Mouse (Mus musculus): Measurements from ENCODE around the gene 5430419D17Rik. TPM values are rescaled to one million over a fixed set of nuclear protein-coding genes. Genes with fewer than 3 reads are reported as not detected.

5430419D17Rik gene
- polyA plus RNA-seq, 1 experiment from 2014 or later: not detected

GRCm38 (mm10) chr7:131331688-131332087 lies 157.5 kb downstream of the 5430419D17Rik start:
- no peak overlapping the region for H3K4me3 ChIP-seq (ENCODE audit: low read length)
- H3K4me2 ChIP-seq (ENCODE audit: low read depth, low read length): no peak overlapping the region
- no peak for ATAC-seq
- no peaks in the 10 kb centered on the region for H3K27me3 ChIP-seq (replicated peaks; ENCODE audit: control insufficient read depth, insufficient read depth, low read length)
- no peak overlapping the region for H3K27ac ChIP-seq (ENCODE audit: low read length)
- H3K4me1 ChIP-seq (ENCODE audit: control insufficient read depth, insufficient read depth, low read length): no peaks in the 10 kb centered on the region
- no peak overlapping the region for H3K9ac ChIP-seq (ENCODE audit: low read depth, low read length)
- no peaks in the 10 kb centered on the region for H3K9me3 ChIP-seq (ENCODE audit: control insufficient read depth, low read length)
- H3K36me3 ChIP-seq (ENCODE audit: control insufficient read depth, insufficient read depth, low read length): no peaks in the 10 kb centered on the region
- 67% methylated on average over 2 of the region's 2 CpGs for WGBS

DNA sequence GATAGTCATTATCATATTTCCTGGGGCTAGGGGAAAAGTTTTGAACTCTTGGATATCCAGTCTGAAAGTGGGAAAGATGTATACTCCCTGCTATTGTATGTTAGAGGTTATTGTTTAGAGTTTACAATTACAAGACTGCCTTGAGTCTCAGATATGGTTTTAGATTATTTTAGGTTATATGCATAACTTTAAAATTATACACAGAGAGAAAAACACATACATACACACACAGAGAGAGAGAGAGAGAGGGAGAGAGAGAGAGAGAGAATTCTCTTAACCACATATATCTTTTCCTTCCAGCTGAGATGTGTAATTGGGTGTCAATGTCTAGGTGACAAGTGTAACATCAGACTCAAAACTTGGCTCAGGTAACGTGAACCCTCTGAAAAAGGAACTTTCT lies 159.4 kb downstream of the 5430419D17Rik start, which contains the start of gene Fam24a:
TSS of gene Fam24a (plus strand) at position 301 of the 400 bp plus-strand sequence.
- ATAC-seq: no peak
- 62% methylated on average over 1 of the region's 1 CpGs for WGBS

GRCm38 (mm10) chr7:131337502-131338068 lies 163.4 kb downstream of the 5430419D17Rik start:
- Histone ChIP-seq H3K36me3 (ENCODE audit: control insufficient read depth, insufficient read depth, low read length) (no peaks in the 10 kb centered on the region; the same call in 1 of the 2 replicates), H3K27me3 (replicated peaks; ENCODE audit: control insufficient read depth, insufficient read depth, low read length) (no peaks in the 10 kb centered on the region), H3K4me1 (ENCODE audit: control insufficient read depth, insufficient read depth, low read length) (no peaks in the 10 kb centered on the region), H3K9ac (ENCODE audit: low read depth, low read length) (no peak overlapping the region), H3K4me2 (ENCODE audit: low read depth, low read length) (no peak overlapping the region), H3K4me3 (ENCODE audit: low read length) (no peak overlapping the region), H3K9me3 (ENCODE audit: control insufficient read depth, low read length) (no peaks in the 10 kb centered on the region), H3K27ac (ENCODE audit: low read length) (no peak overlapping the region)
- WGBS: 50% methylated on average over 8 of the region's 8 CpGs
- ATAC-seq: no peak

More for the DNA sequence above, 159.4 kb downstream of the 5430419D17Rik start, which contains the start of gene Fam24a:
- Histone ChIP-seq H3K4me2 (ENCODE audit: low read depth, low read length) (no peak within 1 kb of the TSS), H3K4me1 (ENCODE audit: control insufficient read depth, insufficient read depth, low read length) (no peaks in the 10 kb centered on the region), H3K27ac (ENCODE audit: low read length) (no peak within 1 kb of the TSS), H3K9ac (ENCODE audit: low read depth, low read length) (no peak within 1 kb of the TSS), H3K27me3 (replicated peaks; ENCODE audit: control insufficient read depth, insufficient read depth, low read length) (no peaks in the 10 kb centered on the region), H3K4me3 (ENCODE audit: low read length) (no peak within 1 kb of the TSS), H3K36me3 (ENCODE audit: control insufficient read depth, insufficient read depth, low read length) (no peaks in the 10 kb centered on the region), H3K9me3 (ENCODE audit: control insufficient read depth, low read length) (no peaks in the 10 kb centered on the region)

DNA sequence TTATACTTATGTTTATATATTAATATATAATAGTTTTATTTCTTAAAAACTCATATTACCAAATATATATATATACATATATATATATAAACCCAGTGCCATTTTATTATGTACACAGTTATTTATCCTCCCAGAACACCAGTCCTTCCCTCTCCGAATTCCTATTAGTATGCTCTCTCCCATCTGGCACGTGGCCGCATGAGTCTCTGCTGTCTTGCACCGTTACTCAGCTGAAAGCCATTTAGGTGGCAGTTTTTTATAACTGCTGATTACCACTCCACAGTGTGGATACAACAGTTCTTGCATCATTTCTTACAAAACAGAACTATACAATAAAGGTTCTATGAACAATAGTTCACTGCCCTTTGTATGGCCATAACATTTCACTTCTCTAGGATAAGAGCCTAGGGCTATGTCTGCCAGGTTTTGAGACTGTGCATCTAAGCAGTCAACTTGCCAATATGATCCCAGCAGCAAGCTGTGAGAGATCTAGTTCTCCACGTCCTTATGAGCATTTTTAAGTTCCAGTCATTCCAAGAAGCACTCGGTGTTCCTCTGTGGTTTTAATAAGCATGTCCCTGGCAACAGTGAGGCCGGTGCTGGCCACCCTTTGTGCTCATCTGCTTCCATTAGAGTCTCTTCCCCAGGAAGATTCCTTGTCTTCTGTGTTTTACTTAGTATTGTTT lies 171.8 kb downstream of the 5430419D17Rik start:
- ATAC-seq: no peak

More for the DNA sequence above, 171.8 kb downstream of the 5430419D17Rik start:
- H3K4me1 ChIP-seq (ENCODE audit: control insufficient read depth, insufficient read depth, low read length): no peaks in the 10 kb centered on the region
- 77% methylated on average over 7 of the region's 7 CpGs for WGBS
- H3K4me2 ChIP-seq (ENCODE audit: low read depth, low read length): no peak overlapping the region
- H3K27me3 ChIP-seq (replicated peaks; ENCODE audit: control insufficient read depth, insufficient read depth, low read length): no peaks in the 10 kb centered on the region
- H3K9me3 ChIP-seq (ENCODE audit: control insufficient read depth, low read length): no peaks in the 10 kb centered on the region
- no peak overlapping the region for H3K4me3 ChIP-seq (ENCODE audit: low read length)
- peaks cover 15% of the 10 kb centered on the region for H3K36me3 ChIP-seq (ENCODE audit: control insufficient read depth, insufficient read depth, low read length)
- no peak overlapping the region for H3K27ac ChIP-seq (ENCODE audit: low read length)
- no peak overlapping the region for H3K9ac ChIP-seq (ENCODE audit: low read depth, low read length)

Other genes starting within 250 kb of the 5430419D17Rik start
- gene Htra1, start 238.3 kb upstream of the 5430419D17Rik start, polyA plus RNA-seq (2015; fragmentation: Nextera tagmentation; extraction: Ambion mirVana): 15.8 and 15.9 TPM in 2 replicates
- gene Dmbt1, start 142.3 kb upstream of the 5430419D17Rik start, polyA plus RNA-seq (2015; fragmentation: Nextera tagmentation; extraction: Ambion mirVana): 209 and 239 TPM in 2 replicates
- not detected in 2 replicates for gene 4933402N03Rik, start 28.1 kb upstream of the 5430419D17Rik start, polyA plus RNA-seq (2015; fragmentation: Nextera tagmentation; extraction: Ambion mirVana)
- gene Cuzd1, start 147.9 kb downstream of the 5430419D17Rik start, polyA plus RNA-seq (2015; fragmentation: Nextera tagmentation; extraction: Ambion mirVana): 1.5 and 1.9 TPM in 2 replicates
- not detected in 2 replicates for gene Fam24b, start 155.1 kb downstream of the 5430419D17Rik start, polyA plus RNA-seq (2015; fragmentation: Nextera tagmentation; extraction: Ambion mirVana)
- not detected in 2 replicates for gene Fam24a, start 159.5 kb downstream of the 5430419D17Rik start, polyA plus RNA-seq (2015; fragmentation: Nextera tagmentation; extraction: Ambion mirVana)
- 20.0 TPM in 2 replicates for gene 2310057M21Rik, start 188.4 kb downstream of the 5430419D17Rik start, polyA plus RNA-seq (2015; fragmentation: Nextera tagmentation; extraction: Ambion mirVana)
- 70.1 and 71.4 TPM in 2 replicates for gene Pstk, start 196.7 kb downstream of the 5430419D17Rik start, polyA plus RNA-seq (2015; fragmentation: Nextera tagmentation; extraction: Ambion mirVana)
- 8.1 and 9.4 TPM in 2 replicates for gene Ikzf5, start 236.1 kb downstream of the 5430419D17Rik start, polyA plus RNA-seq (2015; fragmentation: Nextera tagmentation; extraction: Ambion mirVana)
- gene Acadsb, start 236.2 kb downstream of the 5430419D17Rik start, polyA plus RNA-seq (2015; fragmentation: Nextera tagmentation; extraction: Ambion mirVana): 70.5 and 75.2 TPM in 2 replicates